Mouse (Mus musculus) hindbrain, embryonic 11.5 days (tissue): ENCODE data around the gene Ropn1l. TPM values are rescaled to one million over a fixed set of nuclear protein-coding genes. Genes with fewer than 3 reads are reported as not detected.

Experiments used
- ATAC-seq: fragments of 200-750 bp; cut with Nextera tagmentation; 2 replicates; pipeline ENCODE4 v1.8.0; 2017; ENCODE audit warnings: mild to moderate bottlenecking, moderate TSS enrichment, moderate library complexity; ENCODE audit not compliant: low FRiP score
- DNase-seq: peaks from one replicate; pipeline ENCODE4 v3.0.0-alpha.2; 2015; ENCODE audit warnings: low spot score
- H3K27ac ChIP-seq: fragments of 300-500 bp; sonication (generic); 2 replicates; pipeline ENCODE4 v1.5.1; 2014; ENCODE audit warnings: mild to moderate bottlenecking, low read depth, low read length
- H3K27me3 ChIP-seq: fragments of 300-500 bp; sonication (generic); 2 replicates; pipeline ENCODE4 v1.6.1; 2014; ENCODE audit warnings: mild to moderate bottlenecking, low read length, moderate library complexity, mixed read lengths; ENCODE audit not compliant: control insufficient read depth, insufficient read depth
- H3K36me3 ChIP-seq: fragments of 300-500 bp; sonication (generic); 2 replicates; pipeline ENCODE4 v1.6.1; 2014; ENCODE audit warnings: mild to moderate bottlenecking, low read length, moderate library complexity, mixed read lengths; ENCODE audit not compliant: control insufficient read depth, insufficient read depth
- H3K4me1 ChIP-seq: fragments of 300-500 bp; sonication (generic); replicated peaks from 2 replicates; pipeline ENCODE4 v1.6.1; 2014; ENCODE audit warnings: low read length, mixed read lengths; ENCODE audit not compliant: control insufficient read depth, insufficient read depth
- H3K4me2 ChIP-seq: fragments of 300-500 bp; sonication (generic); replicated peaks from 2 replicates; pipeline ENCODE4 v1.6.1; 2014; ENCODE audit warnings: mild to moderate bottlenecking, low read depth, low read length
- H3K4me3 ChIP-seq: fragments of 300-500 bp; sonication (generic); 2 replicates; pipeline ENCODE4 v1.5.1; 2014; ENCODE audit warnings: low read depth, low read length
- H3K9ac ChIP-seq: fragments of 300-500 bp; sonication (generic); 2 replicates; pipeline ENCODE4 v1.6.1; 2014; ENCODE audit warnings: low read depth, low read length
- H3K9me3 ChIP-seq: fragments of 300-500 bp; sonication (generic); 2 replicates; pipeline ENCODE4 v1.6.1; 2016; ENCODE audit warnings: low read length; ENCODE audit not compliant: control insufficient read depth
- WGBS: fragments of 180-500 bp; shearing (Covaris S2); extraction: QIAGEN DNeasy Blood & Tissue Kit; methylation state at CpG from one replicate; pipeline ENCODE4 v1.1.7; 2014; 5-methylcytosine and 5-hydroxymethylcytosine counted together
- polyA plus RNA-seq: library from polyadenylated mRNA; unstranded; fragments of >200 nt; fragmentation: Nextera tagmentation; extraction: Ambion mirVana; gene quantifications from 2 replicates; pipeline ENCODE4 v1.2.1, GENCODE M21; 2014

The Ropn1l gene
- polyA plus RNA-seq, 1 experiment from 2014 or later, result 2.7 TPM

DNA sequence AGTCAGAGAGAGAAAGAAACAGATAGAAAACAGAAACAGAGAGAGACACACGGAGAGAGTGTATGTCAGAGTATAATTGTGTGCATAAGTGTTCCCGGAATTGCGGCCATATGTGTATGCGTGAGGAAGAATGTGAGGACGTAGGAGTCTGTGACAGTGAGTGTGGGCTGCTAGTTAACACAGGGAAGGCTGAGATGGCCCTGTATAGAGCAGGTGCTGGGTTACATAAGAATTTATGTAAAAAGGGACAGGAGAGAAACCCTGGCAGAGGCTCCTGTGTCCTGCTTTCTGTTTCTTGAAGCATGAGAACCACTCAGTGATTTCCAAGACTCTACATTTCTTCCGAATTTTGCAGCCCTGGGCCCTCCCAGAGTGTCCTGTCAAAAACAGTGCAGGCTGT is 60.1 kb downstream of the Ropn1l start:
- Histone ChIP-seq H3K9ac (no peak overlapping the region), H3K9me3 (no peaks in the 10 kb centered on the region)

DNA sequence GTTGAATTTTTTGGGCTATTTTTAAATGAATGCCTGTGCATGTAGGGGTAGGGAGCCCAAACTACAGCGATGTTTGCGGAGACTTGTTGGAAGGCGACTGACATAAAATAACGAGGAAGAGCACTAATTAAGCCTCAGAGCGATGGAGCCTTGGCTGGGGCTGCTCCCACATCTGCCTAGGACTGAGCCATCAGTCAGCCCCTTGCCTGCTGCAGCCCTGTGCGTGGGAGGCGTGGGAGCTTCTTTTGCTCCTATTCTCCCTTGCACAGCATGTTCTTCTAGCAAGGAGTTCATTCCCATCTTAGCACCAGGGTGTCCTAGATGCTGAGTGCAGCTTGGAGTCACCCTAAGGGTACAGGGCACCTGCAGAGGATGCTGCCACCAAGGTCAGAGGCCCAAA is 60.8 kb downstream of the Ropn1l start:
- no peak for ATAC-seq
- no peak overlapping the region for H3K9ac ChIP-seq
- no peak overlapping the region for H3K4me2 ChIP-seq
- DNase-seq, result no peak
- H3K4me3 ChIP-seq, result no peak overlapping the region
- H3K4me1 ChIP-seq, result no peaks in the 10 kb centered on the region
- no peak overlapping the region for H3K27ac ChIP-seq
- H3K36me3 ChIP-seq, result no peaks in the 10 kb centered on the region
- 87% methylated on average over 7 of the region's 7 CpGs for WGBS
- H3K27me3 ChIP-seq, result no peaks in the 10 kb centered on the region
- H3K9me3 ChIP-seq, result no peaks in the 10 kb centered on the region

More for the DNA sequence above, 60.1 kb downstream of the Ropn1l start:
- Histone ChIP-seq H3K4me1 (no peaks in the 10 kb centered on the region), H3K4me2 (no peak overlapping the region), H3K27me3 (no peaks in the 10 kb centered on the region), H3K4me3 (no peak overlapping the region), H3K36me3 (no peaks in the 10 kb centered on the region), H3K27ac (no peak overlapping the region)
- DNase-seq (no peak), ATAC-seq (no peak)
- 88% methylated on average over 6 of the region's 6 CpGs for WGBS

DNA sequence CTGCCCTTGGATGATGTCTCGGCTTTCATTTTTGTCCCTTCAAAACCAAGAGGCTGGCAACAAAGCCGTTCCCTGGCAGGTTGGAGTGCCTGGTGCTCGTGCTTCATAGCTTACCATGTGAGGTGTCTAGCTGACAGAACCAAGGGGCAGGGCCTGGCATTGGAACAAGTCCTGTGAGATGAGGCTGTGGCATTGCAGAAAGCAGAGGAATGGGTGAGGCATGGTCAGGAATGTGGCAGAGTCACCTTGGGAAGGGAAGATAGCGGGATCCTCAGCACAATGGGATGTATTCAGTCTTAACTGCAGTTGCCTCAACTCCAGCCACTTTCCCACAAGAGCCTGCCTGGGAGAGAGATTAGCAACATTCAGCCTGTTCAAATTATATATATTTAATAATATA is 61.4 kb downstream of the Ropn1l start:
- WGBS, result 85% methylated on average over 4 of the region's 4 CpGs
- Histone ChIP-seq H3K27me3 (no peaks in the 10 kb centered on the region), H3K36me3 (no peaks in the 10 kb centered on the region), H3K27ac (no peak overlapping the region), H3K9ac (no peak overlapping the region), H3K4me1 (no peaks in the 10 kb centered on the region), H3K4me3 (no peak overlapping the region), H3K4me2 (no peak overlapping the region), H3K9me3 (no peaks in the 10 kb centered on the region)
- DNase-seq (no peak), ATAC-seq (no peak)

Other genes with a start within 250 kb of the Ropn1l start
- gene Dap, start 229.4 kb downstream of the Ropn1l start, polyA plus RNA-seq, result 39.7 and 50.9 TPM in 2 replicates
- 0.22 and 0.31 TPM in 2 replicates for gene Ankrd33b, start 86.0 kb downstream of the Ropn1l start, polyA plus RNA-seq
- 46.3 and 49.2 TPM in 2 replicates for gene March6, start 77.3 kb upstream of the Ropn1l start, polyA plus RNA-seq
- gene Cmbl, start 111.7 kb upstream of the Ropn1l start, polyA plus RNA-seq, result 0.64 and 1.3 TPM in 2 replicates
- gene Cct5, start 148.1 kb upstream of the Ropn1l start, polyA plus RNA-seq, result 721 and 746 TPM in 2 replicates
- gene Fam173b, start 148.1 kb upstream of the Ropn1l start, polyA plus RNA-seq, result 14.7 and 15.6 TPM in 2 replicates